Mouse (Mus musculus) lung, adult 2 months (tissue): ENCODE data around the gene Ccdc152.

Experiments used
- CTCF ChIP-seq: fragments of 200-500 bp; IDR thresholded peaks from 2 replicates; pipeline ENCODE4 v1.5.1; 2011; ENCODE audit warnings: mild to moderate bottlenecking, low read length, control low read depth; ENCODE audit not compliant: insufficient read depth
- POLR2A ChIP-seq: fragments of 200-500 bp; IDR thresholded peaks from 2 replicates; pipeline ENCODE4 v1.6.1; 2011; ENCODE audit warnings: low read depth, mild to moderate bottlenecking, control low read depth, low read length, borderline replicate concordance; ENCODE audit errors: extremely low read depth

- TF ChIP-seq CTCF, result no peak
- TF ChIP-seq POLR2A, result no peak
Measured at GRCm38 (mm10) chr15:3339847-3340246, 36.5 kb upstream of the Ccdc152 start.
